Mouse (Mus musculus) midbrain, embryonic 11.5 days (tissue): ENCODE data around the gene Btbd35f3. TPM values are rescaled to one million over a fixed set of nuclear protein-coding genes. Genes with fewer than 3 reads are reported as not detected.
"Not testable (repeated sequence)": the region's sequence is repeated elsewhere in the genome, so short reads cannot be mapped to it uniquely, and the experiment has no call there.

ENCODE experiments used
- ATAC-seq: fragments of 200-750 bp; cut with Nextera tagmentation; 2 replicates; pipeline ENCODE4 v1.8.0; 2017; ENCODE audit warnings: moderate TSS enrichment, moderate library complexity; ENCODE audit not compliant: low FRiP score
- DNase-seq: peaks from one replicate; pipeline ENCODE4 v3.0.0; 2015; ENCODE audit warnings: low spot score; ENCODE audit errors: missing footprints
- H3K27ac ChIP-seq: fragments of 300-500 bp; sonication (generic); 2 replicates; pipeline ENCODE4 v1.5.1; 2014; ENCODE audit warnings: low read depth, low read length
- H3K27me3 ChIP-seq: fragments of 300-500 bp; sonication (generic); 2 replicates; pipeline ENCODE4 v1.6.1; 2014; ENCODE audit warnings: mild to moderate bottlenecking, low read length, moderate library complexity, mixed read lengths; ENCODE audit not compliant: control insufficient read depth, insufficient read depth
- H3K36me3 ChIP-seq: fragments of 300-500 bp; sonication (generic); 2 replicates; pipeline ENCODE4 v1.6.1; 2014; ENCODE audit warnings: mild to moderate bottlenecking, low read length, moderate library complexity, mixed read lengths; ENCODE audit not compliant: control insufficient read depth, insufficient read depth
- H3K4me1 ChIP-seq: fragments of 300-500 bp; sonication (generic); 2 replicates; pipeline ENCODE4 v1.6.1; 2014; ENCODE audit warnings: low read length; ENCODE audit not compliant: control insufficient read depth, insufficient read depth
- H3K4me2 ChIP-seq: fragments of 300-500 bp; sonication (generic); 2 replicates; pipeline ENCODE4 v1.6.1; 2014; ENCODE audit warnings: mild to moderate bottlenecking, moderate library complexity
- H3K4me3 ChIP-seq: fragments of 300-500 bp; sonication (generic); 2 replicates; pipeline ENCODE4 v1.5.1; 2014; ENCODE audit warnings: low read depth, low read length
- H3K9ac ChIP-seq: fragments of 300-500 bp; sonication (generic); 2 replicates; pipeline ENCODE4 v1.6.1; 2014; ENCODE audit warnings: low read length
- H3K9me3 ChIP-seq: fragments of 300-500 bp; sonication (generic); 2 replicates; pipeline ENCODE4 v1.6.1; 2016; ENCODE audit warnings: low read length; ENCODE audit not compliant: control insufficient read depth
- WGBS: fragments of 180-500 bp; shearing (Covaris S2); extraction: QIAGEN DNeasy Blood & Tissue Kit; methylation state at CpG from one replicate; pipeline ENCODE4 v1.1.7; 2014; 5-methylcytosine and 5-hydroxymethylcytosine counted together
- polyA plus RNA-seq: library from polyadenylated mRNA; unstranded; fragments of >200 nt; fragmentation: Nextera tagmentation; extraction: Ambion mirVana; gene quantifications from 2 replicates; pipeline ENCODE4 v1.2.1, GENCODE M21; 2014

The Btbd35f3 gene
- polyA plus RNA-seq = not detected in 2 replicates

GRCm38 (mm10) chrX:4037374-4037773 is at the start of gene Btbd35f3:
Gene Btbd35f3, plus strand, starts transcription at chrX:4037674.
- H3K4me2 ChIP-seq, ATAC-seq: not testable (repeated sequence)
- WGBS = no CpG with 5 or more reads among the region's 3 CpGs

More at GRCm38 (mm10) chrX:4037374-4037773, at the start of gene Btbd35f3:
- H3K4me3 ChIP-seq, H3K9ac ChIP-seq, DNase-seq, H3K27me3 ChIP-seq, H3K27ac ChIP-seq, H3K9me3 ChIP-seq, H3K4me1 ChIP-seq, H3K36me3 ChIP-seq: not testable (repeated sequence)

Other genes starting within 250 kb of the Btbd35f3 start
- not detected in 2 replicates for gene Btbd35f16, start 80.7 kb upstream of the Btbd35f3 start, polyA plus RNA-seq
- not detected in 2 replicates for gene Btbd35f28, start 158.9 kb downstream of the Btbd35f3 start, polyA plus RNA-seq